Mouse (Mus musculus) forelimb bud, embryonic 11.5 days (tissue): ENCODE data around the gene Trio.
"Not testable (repeated sequence)": the region's sequence is repeated elsewhere in the genome, so short reads cannot be mapped to it uniquely, and the experiment has no call there.

ENCODE experiments used
- DNase-seq: peaks from one replicate; pipeline ENCODE4 v3.0.0-alpha.2; 2012; ENCODE audit warnings: low read depth, low spot score

Trio gene

DNA sequence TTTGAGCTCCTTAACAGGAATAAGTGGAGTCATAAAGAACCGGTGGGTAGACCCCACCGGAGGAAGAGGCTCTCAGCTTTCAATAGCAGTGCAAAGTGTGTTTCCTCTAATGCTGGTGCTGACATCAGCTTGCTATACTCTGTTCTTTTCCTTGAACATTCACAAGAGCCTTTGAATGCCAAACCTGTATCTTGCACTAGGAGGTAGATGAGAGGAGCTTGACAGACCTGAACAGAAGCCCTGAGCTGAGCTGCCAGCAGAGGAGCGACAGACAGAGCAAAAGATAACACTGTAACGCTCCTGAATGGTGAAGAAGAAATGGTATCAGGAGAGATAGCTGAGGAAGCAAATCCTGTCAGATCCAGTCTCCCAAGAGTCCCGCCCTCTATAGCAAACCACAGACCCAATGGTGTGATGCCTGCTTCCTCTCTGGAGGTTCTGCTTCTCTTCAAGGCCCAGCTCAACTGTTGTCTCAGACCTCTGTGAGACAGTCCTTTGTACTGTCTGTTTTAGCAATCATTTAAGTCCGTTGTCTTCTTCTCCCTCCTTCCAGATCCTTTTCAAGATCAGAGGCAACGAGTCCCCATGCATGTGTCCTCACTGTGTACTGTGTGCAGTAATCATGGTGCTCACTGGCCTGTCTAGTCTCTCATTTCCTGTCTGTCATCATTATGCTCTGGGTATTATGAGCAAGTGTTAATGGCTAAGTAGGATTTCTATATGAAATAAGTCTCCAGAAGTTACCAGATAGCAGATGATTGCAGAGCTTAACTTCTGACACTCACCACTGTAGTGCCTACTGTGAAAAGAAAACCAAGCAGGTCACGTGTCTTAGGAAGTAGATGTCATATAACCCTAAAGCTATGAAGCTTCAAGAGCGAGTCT lies 300.6 kb downstream of the Trio start:
- DNase-seq = no peak

DNA sequence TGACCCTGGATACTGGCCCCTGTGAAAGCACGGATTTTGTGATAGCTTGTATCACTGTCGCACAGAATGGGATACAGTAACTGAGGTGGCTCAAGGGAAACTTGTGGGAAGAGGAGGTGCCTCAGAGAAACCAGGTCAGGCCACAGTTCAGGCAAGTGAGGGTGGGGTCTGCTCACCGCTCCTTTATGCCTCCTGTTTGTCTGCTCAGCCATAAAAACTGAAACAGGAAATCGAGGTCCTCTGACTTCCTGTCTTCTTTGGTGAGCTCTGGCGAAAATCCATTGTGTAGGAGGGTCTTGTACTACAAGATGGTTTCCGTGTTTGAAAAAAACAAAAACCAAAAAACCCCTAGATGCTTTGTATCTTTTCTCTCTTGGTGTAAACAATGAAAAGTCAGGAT lies 301.4 kb downstream of the Trio start:
- DNase-seq = no peak

DNA sequence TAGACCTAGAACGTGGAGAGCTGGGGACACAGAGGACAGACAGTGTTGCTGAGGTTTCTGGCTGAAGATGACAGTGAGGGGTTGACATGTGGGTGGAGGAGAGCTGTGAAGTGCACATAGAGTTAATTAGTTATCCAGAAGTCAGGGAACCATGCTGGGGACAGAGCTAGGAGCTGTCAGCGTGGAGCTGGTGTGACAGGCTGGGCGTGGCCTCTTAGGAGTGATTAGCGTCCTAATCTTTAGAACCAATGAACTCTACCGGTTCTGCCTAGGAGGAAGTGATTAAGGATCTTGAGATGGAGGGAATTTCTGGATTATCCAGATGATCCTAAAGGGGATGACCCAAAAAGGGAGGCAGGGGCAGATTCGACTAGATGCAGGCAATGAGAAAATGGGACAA lies 301.9 kb downstream of the Trio start:
- no peak for DNase-seq

DNA sequence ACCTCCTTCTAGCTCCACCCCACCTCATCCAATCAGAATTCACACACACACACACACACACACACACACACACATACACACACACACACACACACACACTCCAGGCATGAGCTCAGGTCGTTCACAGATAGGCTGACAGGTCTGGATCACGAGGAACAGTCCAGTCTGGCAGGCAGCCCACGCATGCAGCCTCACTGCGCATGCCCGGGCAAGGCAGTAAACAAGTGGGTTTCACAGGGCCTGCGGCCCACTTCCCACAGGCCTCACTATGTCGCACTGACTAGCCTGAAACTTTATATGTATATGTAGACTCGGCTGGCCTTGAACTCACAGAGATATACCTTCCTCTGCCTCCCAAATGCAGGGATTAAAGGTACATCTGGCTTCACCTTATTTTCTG lies 305.4 kb downstream of the Trio start:
- DNase-seq = not testable (repeated sequence)

DNA sequence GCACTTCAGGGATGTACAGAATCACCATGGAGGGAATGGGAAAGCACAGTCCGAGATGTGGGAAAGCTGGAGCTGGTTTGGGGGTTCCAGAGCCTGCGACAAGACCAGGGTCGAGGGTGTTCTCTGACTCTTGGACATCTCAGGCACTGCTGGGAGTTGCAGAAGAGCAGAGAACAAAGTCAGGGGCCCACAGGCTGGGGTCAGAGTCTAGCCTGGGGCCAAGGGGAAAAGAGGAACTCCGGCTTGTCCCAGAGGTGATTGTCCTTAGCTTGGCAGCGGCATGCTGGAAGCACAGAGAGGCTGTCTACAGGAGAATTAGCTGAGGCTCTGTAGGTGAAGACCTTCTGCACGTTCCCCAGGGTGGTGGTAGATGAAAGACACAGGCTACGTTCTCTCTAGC lies 307.0 kb downstream of the Trio start:
- no peak for DNase-seq

DNA sequence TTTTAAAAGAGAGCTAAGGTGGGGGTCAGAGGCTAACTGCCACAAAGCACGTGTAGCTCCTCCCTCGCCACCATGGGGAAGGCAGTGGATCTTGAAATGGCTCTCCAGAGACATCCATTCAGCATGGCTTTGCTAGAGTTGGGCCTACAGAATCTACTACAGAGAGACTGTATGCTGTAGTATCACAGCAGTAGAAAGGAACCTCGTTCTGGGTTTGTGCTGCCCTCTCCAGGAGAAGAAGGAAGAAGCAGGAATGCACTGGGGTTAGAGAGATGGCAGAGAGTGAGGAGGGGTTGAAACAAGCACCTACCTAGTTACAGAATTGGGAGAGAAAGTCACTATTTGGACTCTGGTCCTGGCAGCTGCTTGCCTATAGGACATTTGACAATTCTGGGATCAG lies 310.3 kb downstream of the Trio start:
- peak; percentile 17 for DNase-seq

DNA sequence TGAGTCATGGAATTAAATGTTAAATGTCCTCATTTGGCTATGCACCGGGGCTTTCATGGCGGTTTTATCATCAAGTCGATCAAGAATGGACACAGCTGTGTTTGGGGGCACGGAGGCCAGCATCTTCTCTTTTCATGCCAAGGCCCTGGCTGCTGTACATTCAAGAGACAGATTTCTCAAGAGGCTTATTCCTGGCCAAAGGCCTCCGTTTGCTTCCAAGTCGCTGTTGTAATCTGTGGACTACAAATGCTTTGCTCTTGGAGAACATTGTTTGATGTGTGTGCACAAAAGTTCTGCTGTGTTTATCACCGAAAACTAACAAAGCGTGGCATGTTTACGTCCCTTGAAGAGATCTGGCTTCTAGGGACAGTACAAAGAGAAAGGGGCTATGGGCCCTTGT lies 314.9 kb downstream of the Trio start:
- no peak for DNase-seq

DNA sequence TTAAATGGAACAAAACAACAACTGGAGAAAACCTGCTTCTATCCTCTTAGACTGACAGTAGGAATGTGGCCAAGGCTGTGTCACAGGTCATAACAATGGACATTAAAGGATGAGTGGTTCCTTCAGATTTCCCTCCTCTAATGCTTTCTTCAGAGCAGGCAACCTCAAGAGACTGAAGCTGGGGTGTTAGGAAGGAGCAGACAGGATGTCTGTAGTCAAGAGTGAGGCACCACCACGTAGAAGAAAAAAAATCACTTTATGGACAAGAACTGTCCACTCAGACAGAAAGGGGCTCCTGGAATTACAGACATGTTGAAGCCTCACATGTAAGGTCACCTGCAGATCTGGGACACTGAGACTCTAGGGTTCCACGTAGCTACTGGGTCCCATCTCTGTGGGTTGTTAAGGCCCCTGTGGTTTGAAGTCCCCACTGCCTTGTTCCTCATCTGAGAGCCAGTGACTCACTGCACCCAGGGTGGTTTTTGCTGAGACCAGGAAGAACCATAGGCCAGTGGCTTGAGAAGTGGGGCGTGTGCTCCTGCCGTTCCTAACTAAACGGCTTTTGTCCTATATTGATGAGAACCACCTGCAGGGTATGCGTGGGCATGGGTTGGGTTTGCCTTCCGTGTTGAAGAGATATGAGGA lies 316.6 kb downstream of the Trio start:
- no peak for DNase-seq

DNA sequence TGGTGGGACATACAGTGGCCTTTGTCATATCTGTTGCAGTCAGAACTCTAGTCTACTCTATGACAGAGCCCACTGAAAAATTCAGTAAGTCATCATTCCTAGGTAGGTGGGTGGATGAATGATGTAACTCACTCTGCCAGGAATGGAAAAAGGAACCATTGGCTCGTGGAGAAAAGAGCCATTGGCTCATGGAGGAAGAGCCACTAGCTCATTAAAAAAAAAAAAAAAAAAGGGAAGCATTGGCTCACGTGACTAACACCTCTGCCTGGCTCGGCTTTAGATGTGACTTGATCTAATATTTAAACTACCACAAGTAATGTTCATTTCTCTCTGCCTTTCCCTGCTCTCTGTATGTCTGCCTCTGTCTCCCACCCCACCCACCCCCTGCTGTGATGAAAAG lies 317.1 kb downstream of the Trio start:
- no peak for DNase-seq

DNA sequence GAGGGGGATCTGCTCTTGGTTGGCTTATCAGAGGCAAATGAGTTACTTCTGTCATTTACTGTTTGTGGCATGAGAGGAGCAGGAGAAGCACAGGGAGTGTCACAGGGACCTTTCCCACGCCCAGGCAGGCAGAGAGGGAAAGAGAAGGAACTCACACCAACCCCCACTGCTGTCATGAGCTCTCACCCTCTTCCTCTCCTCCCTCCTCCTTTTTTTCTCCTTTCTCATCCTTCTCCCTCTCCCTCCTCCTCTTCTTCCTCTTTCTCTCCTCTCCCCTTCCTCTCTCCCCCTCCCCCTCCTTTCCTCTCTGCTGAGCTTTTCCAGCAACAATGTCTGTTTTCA lies 322.7 kb downstream of the Trio start:
- DNase-seq = no peak

DNA sequence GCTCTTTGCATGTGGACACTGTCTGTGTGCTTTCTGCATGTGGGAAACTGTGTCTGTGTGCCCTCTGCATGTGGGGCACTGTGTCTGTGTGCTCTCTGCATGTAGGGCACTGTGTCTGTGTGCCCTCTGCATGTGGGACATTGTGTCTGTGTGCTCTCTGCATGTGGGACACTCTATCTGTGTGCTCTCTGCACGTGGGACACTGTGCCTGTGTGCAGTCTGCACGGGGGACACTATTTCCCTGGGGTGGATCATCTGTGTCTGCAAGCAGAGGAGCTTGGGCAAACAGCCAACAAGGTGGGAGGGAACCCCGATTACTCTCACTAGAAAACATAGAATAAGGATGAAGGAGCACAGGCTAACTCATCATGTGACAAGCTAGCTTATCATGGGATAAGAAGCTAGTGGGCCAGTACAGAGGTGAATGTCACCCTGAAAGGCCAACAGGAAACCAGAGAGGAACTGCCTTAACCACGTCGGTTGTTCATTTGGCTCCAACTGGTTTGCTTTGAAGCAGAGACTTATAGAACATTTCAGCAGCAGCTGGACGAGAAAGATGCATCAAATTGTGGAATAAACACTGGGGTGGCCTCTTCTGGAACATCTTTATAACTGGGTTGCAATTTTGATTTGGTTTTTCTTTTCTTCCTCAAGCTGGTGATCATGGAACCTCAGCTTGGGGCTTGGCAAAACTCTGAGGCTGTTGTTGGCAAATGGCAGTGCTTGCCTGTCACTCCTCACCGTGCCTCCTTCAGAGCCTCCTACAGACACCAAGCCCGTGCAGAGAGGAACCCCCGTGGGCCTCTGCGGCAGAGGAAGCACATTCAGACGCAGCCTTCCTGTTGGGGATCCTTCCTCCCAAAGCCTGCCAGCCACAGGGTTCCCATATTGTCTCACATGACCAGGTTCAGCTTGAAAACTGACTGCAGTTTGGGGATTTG lies 323.3 kb downstream of the Trio start:
- no peak for DNase-seq

DNA sequence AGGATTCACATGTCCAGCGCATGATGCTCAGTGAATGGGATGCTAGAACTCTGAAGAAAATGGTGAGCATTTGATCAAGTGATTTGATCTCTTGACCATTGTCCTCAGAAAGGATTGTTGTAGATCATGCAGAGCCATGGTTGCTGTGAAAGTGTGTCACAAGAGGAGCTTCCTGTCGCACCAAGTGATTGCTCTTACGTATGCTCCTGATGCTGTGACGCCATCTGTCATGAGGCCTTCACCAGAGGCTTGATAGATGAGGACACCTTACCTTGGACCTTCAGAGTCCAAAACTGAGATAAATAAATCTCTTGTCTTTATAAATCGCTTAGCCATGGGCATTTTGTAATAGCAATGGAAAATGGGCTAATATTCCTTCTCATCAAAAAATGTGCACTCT lies 328.0 kb downstream of the Trio start:
- DNase-seq = no peak

DNA sequence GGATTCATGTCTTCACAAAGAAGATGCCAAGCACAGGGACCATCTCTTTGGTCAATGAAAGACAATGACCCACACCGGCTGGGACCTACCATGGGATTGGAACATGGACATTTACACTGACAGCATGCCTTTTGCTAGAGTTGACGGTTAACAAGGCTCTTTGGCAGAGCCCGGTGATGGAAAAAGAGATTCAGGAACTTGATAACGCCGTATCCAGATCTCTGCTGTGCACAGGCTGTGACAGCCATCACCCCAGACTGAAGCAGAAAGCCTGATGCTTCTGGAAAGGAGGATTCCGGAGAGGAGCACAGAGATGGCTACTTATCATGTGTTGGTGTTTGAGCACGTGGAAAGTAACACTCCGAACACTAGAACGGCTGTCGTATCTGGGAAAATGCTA lies 332.4 kb downstream of the Trio start:
- no peak for DNase-seq

DNA sequence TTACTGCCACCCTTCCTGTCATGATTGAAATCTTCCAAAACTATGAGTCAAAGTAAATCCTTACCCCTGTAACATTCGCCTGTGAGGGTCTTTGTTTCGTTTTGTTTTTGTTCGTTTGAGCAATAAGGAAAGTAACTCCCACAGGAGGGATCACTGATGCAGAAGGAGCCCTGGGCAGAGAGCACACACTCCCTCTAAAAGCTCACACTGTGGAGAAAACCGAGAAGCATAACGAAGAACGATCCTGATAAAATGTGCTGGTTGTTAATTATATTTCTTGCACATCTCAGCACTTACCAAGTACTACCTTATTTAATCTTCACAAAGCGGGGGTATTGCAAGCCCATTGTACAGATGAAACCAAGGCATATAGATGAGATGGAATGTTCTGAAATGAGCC lies 333.5 kb downstream of the Trio start:
- no peak for DNase-seq

DNA sequence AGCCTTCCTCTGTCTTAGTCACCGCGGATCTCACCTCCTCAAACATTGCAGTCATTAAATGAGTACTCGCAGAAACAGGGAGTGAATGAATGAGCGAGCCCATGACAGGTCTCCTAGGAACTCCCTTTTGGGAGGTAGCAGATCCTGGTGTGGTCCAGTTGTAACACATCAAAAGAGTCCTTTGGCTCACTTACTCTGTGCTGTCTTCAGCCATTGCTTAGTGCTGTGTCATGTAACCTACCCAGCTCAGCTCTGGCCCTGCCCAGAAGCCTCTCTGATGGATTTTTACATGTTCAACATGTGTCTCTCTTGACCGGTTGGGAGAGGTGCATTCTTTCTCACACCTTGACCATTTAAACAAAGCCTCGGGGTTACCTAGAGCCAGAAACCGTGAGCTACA lies 334.4 kb downstream of the Trio start:
- no peak for DNase-seq

DNA sequence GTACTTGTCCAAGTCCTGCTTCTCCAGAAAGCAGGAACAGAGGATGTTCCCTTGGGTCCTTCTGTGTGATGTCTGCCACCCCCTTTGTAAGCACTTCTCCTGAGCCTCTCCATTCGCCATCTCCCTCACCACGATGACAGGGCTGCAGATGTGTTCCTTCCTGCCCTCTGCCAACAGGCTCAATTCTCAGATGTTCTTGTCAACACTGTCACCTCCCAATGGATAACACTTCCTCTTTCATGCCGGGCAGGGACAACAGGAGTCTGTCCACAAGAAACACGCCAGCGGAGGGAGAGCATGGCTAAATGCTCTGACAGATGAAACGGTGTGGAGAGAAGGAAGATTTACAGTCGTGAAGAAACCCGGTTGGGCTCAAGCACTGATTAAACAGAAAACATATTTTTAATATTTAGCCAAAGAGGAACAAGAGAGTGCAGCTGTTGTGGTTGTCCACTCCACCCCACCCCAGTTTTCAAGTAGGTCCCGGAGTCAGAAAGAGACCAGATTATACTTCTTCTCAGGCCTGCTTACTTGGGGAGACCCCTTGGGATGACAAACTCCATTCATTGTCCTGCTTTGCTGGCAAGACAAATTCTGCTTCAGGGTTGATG lies 337.5 kb downstream of the Trio start:
- no peak for DNase-seq

DNA sequence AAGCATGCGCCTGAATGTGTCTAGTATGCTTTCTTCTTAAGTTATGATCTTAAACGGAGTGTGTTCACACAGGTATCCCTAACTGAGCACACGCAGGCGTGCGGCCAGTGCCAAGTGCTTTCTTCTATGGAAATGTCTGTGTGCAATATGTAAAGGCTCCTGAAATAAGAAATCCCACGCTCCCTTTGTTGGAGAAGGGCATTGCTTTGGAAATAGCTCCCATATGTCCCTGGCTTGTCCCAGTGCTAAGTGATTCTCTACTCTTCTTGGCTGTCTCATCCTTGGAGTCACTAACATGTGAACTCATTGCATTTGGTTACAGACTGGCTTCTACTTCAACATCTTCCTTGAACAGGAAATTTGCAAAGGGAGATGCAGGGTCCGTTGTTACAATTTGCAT lies 340.8 kb downstream of the Trio start:
- DNase-seq = no peak

DNA sequence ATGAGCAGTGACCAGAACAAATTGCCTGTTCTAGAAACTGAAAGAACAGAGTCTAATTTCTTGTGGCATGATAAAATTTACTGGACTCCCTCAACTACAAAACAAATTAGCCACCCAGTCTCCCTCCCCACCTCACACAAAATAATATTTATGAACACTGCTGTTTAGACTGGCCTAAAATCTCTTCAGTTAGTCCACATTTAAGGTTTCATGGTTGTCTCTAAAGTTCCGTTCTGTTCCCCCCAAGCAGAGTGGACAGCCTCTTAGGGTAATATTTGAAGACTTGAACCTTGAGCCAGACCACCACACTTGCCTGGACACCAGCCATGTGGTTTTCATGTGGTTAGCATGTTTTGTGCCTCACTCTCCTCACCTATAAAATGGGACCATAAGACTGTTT lies 342.4 kb downstream of the Trio start:
- DNase-seq = no peak

DNA sequence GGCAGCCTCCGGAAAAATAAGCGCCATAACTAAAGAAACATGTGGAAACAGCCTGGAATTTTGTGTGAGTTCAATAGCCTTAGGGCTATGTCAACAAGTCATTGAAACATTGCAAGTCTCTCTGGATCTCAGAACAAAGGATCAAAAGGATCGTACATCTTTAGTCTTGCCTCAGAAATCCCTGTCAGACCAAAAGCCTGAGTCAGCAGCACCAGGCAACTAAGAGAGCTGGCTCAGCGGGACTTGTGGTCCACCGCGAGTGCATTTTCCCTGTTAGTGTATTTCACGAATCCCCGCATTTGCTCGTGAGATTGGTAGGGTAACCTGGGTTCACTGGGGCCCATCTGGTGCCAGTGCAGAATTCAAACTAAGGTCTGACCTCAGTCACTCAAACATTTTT lies 343.0 kb downstream of the Trio start:
- peak; percentile 27 for DNase-seq

DNA sequence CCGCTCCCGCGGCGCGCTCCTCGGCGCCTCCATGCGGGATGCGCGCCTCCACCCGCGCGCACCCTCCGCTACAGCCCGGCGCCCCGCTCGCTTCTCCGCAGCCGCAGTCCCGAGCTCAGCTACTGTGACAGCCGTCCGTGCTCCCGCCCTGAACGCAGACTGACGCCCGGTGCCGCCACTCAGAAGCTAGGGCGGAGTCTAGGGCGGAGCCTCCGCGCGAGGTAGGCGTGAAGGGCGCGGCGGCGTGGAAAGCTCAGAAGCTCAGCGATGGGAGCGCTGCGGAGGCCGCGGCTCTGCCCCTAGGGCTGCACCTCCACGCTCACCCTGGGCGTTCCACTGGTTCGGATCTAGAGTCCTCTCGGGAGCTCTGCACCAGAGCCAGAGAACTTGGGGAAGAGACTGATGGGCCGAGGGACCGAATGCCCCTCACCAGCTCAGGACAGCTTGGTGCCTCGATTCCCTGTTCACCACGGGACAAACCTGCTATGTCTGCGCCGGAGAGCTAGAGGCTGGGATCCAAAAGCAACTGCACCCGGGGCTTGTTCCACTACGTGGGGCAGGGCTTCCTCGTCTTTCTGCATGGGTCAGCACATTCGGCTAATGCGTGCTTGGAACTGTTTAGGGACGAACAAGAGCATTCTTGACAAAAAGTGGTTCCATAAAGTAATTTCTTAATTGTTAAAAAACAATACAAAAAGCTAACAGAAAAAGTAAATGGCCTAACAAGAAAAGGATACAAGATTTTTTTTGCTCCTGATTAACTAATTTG lies 344.0 kb downstream of the Trio start, which contains the start of gene Otulinl:
Gene Otulinl (minus strand): TSS at position 161 of the 769 bp plus-strand sequence.
- DNase-seq = peak; percentile 90

DNA sequence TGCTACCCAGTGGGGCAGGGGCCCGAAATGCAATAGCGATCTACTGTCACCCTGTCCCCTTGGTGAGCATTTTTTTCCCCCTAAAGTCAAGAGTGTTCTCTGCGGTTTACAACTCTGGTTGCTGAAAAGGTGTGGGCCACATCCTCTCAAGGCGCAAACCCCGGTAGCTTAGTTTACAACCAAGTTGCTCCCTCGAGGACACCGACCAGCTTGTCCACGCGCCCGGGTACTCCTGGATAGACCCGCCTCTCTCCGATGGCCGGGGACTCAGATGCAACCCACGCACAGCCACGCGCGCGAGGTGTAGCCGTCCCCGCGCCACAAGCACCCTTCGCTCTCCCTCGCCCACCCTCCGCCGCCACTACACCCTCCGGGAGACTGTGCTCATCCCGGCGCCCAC lies 344.7 kb downstream of the Trio start:
- DNase-seq = no peak
